Mouse (Mus musculus) brown adipose tissue, adult 24 weeks (tissue): ENCODE measurements around the gene Radil. TPM values are rescaled to one million over a fixed set of nuclear protein-coding genes. Genes with fewer than 3 reads are reported as not detected.

Source experiments
- H3K27ac ChIP-seq: fragments of 200-500 bp; replicated peaks from 2 replicates; pipeline ENCODE4 v1.5.1; 2012; ENCODE audit warnings: low read depth, mild to moderate bottlenecking, low read length
- H3K4me1 ChIP-seq: fragments of 200-500 bp; 2 replicates; pipeline ENCODE4 v1.6.1; 2012; ENCODE audit warnings: low read length, mixed read lengths; ENCODE audit not compliant: control insufficient read depth, insufficient read depth, insufficient read length
- H3K4me3 ChIP-seq: fragments of 200-500 bp; 2 replicates; pipeline ENCODE4 v1.5.1; 2012; ENCODE audit warnings: low read depth, mild to moderate bottlenecking, low read length, moderate library complexity; ENCODE audit not compliant: insufficient read depth
- polyA plus RNA-seq: library from polyadenylated mRNA; stranded (reverse); fragments of >200 nt; gene quantifications from 2 replicates; pipeline ENCODE4 v1.2.4, GENCODE M21; 2012; ENCODE audit not compliant: missing spikeins, insufficient read depth, insufficient read length

Radil gene
- polyA plus RNA-seq, 1 experiment: 11.7 TPM

GRCm38 (mm10) chr5:142509141-142510060 is 41.5 kb downstream of the Radil start:
- no peak overlapping the region for H3K4me3 ChIP-seq
- H3K27ac ChIP-seq: no peak overlapping the region
- no peaks in the 10 kb centered on the region; the same call in 1 of the 2 replicates for H3K4me1 ChIP-seq

GRCm38 (mm10) chr5:142505695-142506423 is 45.0 kb downstream of the Radil start:
- H3K27ac ChIP-seq: no peak overlapping the region

GRCm38 (mm10) chr5:142504175-142504574 is 46.7 kb downstream of the Radil start:
- no peak overlapping the region for H3K4me3 ChIP-seq
- H3K4me1 ChIP-seq: no peaks in the 10 kb centered on the region
- no peak overlapping the region for H3K27ac ChIP-seq

More at GRCm38 (mm10) chr5:142505695-142506423, 45.0 kb downstream of the Radil start:
- H3K4me1 ChIP-seq: no peaks in the 10 kb centered on the region; the same call in 1 of the 2 replicates
- H3K4me3 ChIP-seq: no peak overlapping the region

GRCm38 (mm10) chr5:142502414-142502813 is 48.5 kb downstream of the Radil start:
- Histone ChIP-seq H3K27ac (no peak overlapping the region), H3K4me3 (no peak overlapping the region), H3K4me1 (no peaks in the 10 kb centered on the region)

GRCm38 (mm10) chr5:142500918-142501317 is 50.0 kb downstream of the Radil start:
- Histone ChIP-seq H3K4me3 (no peak overlapping the region), H3K4me1 (no peaks in the 10 kb centered on the region), H3K27ac (no peak overlapping the region)

GRCm38 (mm10) chr5:142498964-142499363 is 51.9 kb downstream of the Radil start:
- Histone ChIP-seq H3K27ac (no peak overlapping the region), H3K4me1 (no peaks in the 10 kb centered on the region), H3K4me3 (no peak overlapping the region)

GRCm38 (mm10) chr5:142495321-142496096 is 55.4 kb downstream of the Radil start:
- Histone ChIP-seq H3K27ac (no peak overlapping the region), H3K4me3 (no peak overlapping the region), H3K4me1 (no peaks in the 10 kb centered on the region)

- H3K27ac ChIP-seq: no peak overlapping the region
- no peaks in the 10 kb centered on the region for H3K4me1 ChIP-seq
- H3K4me3 ChIP-seq: no peak overlapping the region
These were observed 57.6 kb downstream of the Radil start for GRCm38 (mm10) chr5:142493307-142493706.

GRCm38 (mm10) chr5:142489955-142490707 is 60.8 kb downstream of the Radil start:
- no peaks in the 10 kb centered on the region for H3K4me1 ChIP-seq
- H3K4me3 ChIP-seq: no peak overlapping the region
- no peak overlapping the region for H3K27ac ChIP-seq

- Histone ChIP-seq H3K4me3 (no peak overlapping the region), H3K27ac (no peak overlapping the region), H3K4me1 (no peaks in the 10 kb centered on the region)
These were observed 64.2 kb downstream of the Radil start for GRCm38 (mm10) chr5:142486654-142487053.

- no peaks in the 10 kb centered on the region for H3K4me1 ChIP-seq
- no peak overlapping the region for H3K27ac ChIP-seq
- H3K4me3 ChIP-seq: no peak overlapping the region
These were observed 67.3 kb downstream of the Radil start for GRCm38 (mm10) chr5:142483581-142483980.

GRCm38 (mm10) chr5:142482512-142482911 is 68.4 kb downstream of the Radil start:
- Histone ChIP-seq H3K4me3 (no peak overlapping the region), H3K4me1 (no peaks in the 10 kb centered on the region), H3K27ac (no peak overlapping the region)

GRCm38 (mm10) chr5:142478829-142479435 is 72.0 kb downstream of the Radil start:
- 0 out of 2 replicates have a peak overlapping the region, but pooled peaks have one; percentile 5 for H3K4me3 ChIP-seq
- H3K4me1 ChIP-seq: no peaks in the 10 kb centered on the region
- no peak overlapping the region for H3K27ac ChIP-seq
